Mouse (Mus musculus) embryonic facial prominence, embryonic 14.5 days (tissue): ENCODE measurements around the gene Fancl. TPM values are rescaled to one million over a fixed set of nuclear protein-coding genes. Genes with fewer than 3 reads are reported as not detected.
"Not testable (repeated sequence)": the region's sequence is repeated elsewhere in the genome, so short reads cannot be mapped to it uniquely, and the experiment has no call there.

Experiments used
- ATAC-seq: fragments of 200-750 bp; cut with Nextera tagmentation; 2 replicates; pipeline ENCODE4 v1.8.0; 2017; ENCODE audit warnings: low read depth, moderate number of reproducible peaks, moderate TSS enrichment
- DNase-seq: peaks from one replicate; pipeline ENCODE4 v3.0.0-alpha.2; 2015; ENCODE audit warnings: low spot score
- H3K27ac ChIP-seq: fragments of 300-500 bp; sonication (generic); replicated peaks from 2 replicates; pipeline ENCODE4 v1.5.1; 2014; ENCODE audit warnings: low read depth, mild to moderate bottlenecking, low read length, moderate library complexity
- H3K27me3 ChIP-seq: fragments of 300-500 bp; sonication (generic); replicated peaks from 2 replicates; pipeline ENCODE4 v1.6.1; 2014; ENCODE audit warnings: low read length; ENCODE audit not compliant: control insufficient read depth, insufficient read depth
- H3K36me3 ChIP-seq: fragments of 300-500 bp; sonication (generic); 2 replicates; pipeline ENCODE4 v1.6.1; 2014; ENCODE audit warnings: low read length, mixed read lengths; ENCODE audit not compliant: control insufficient read depth, insufficient read depth
- H3K4me1 ChIP-seq: fragments of 300-500 bp; sonication (generic); 2 replicates; pipeline ENCODE4 v1.6.1; 2014; ENCODE audit warnings: antibody characterized with exemption, low read length; ENCODE audit not compliant: control insufficient read depth, insufficient read depth
- H3K4me2 ChIP-seq: fragments of 300-500 bp; sonication (generic); 2 replicates; pipeline ENCODE4 v1.6.1; 2014; ENCODE audit warnings: low read depth, mild to moderate bottlenecking, low read length, moderate library complexity, mixed read lengths
- H3K4me3 ChIP-seq: fragments of 300-500 bp; sonication (generic); 2 replicates; pipeline ENCODE4 v1.5.1; 2014; ENCODE audit warnings: low read depth, mild to moderate bottlenecking, low read length
- H3K9ac ChIP-seq: fragments of 300-500 bp; sonication (generic); 2 replicates; pipeline ENCODE4 v1.6.1; 2014; ENCODE audit warnings: low read depth, mild to moderate bottlenecking, low read length, moderate library complexity, mixed read lengths
- H3K9me3 ChIP-seq: fragments of 300-500 bp; sonication (generic); 2 replicates; pipeline ENCODE4 v1.6.1; 2016; ENCODE audit warnings: low read length; ENCODE audit not compliant: control insufficient read depth
- WGBS: fragments of 180-500 bp; shearing (Covaris S2); extraction: QIAGEN DNeasy Blood & Tissue Kit; methylation state at CpG from one replicate; pipeline ENCODE4 v1.1.7; 2014; 5-methylcytosine and 5-hydroxymethylcytosine counted together
- polyA plus RNA-seq: library from polyadenylated mRNA; unstranded; fragments of >200 nt; fragmentation: Nextera tagmentation; extraction: Ambion mirVana; gene quantifications from 2 replicates; pipeline ENCODE4 v1.2.1, GENCODE M21; 2014

Gene Fancl
- polyA plus RNA-seq: 22.6 and 24.0 TPM in 2 replicates

DNA sequence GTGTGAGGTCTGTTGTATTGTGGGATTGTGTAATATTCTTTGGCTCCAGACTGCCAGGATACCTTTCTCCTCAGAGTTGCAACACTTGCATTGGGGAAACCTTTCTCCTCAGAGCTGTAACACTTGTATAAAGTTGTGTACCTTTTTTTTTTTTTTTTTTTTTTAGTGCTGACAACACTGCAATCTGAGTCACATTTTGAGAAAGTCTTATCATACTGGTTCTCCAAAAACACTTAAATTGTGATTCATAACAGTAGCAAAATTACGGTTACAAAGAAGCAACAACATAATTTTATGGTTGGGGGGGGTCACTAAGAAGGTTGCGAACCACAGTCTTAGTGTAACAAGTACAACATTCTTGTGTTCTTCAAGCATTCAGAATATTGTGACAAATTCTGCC, at the start of gene Fancl:
Fancl (plus strand) TSS at position 165 of the 400 bp plus-strand sequence.
- peak within 1 kb of the TSS; percentile 77 for H3K9ac ChIP-seq
- DNase-seq (no peak), ATAC-seq (no peak)
- peak within 1 kb of the TSS; percentile 59 for H3K4me3 ChIP-seq
- 95% methylated on average over 2 of the region's 2 CpGs for whole genome bisulfite sequencing
- peak within 1 kb of the TSS; percentile 86 for H3K27ac ChIP-seq
- H3K36me3 ChIP-seq: no peaks in the 10 kb centered on the region
- H3K4me2 ChIP-seq: peak within 1 kb of the TSS; percentile 72
- no peaks in the 10 kb centered on the region for H3K27me3 ChIP-seq
- H3K4me1 ChIP-seq: no peaks in the 10 kb centered on the region
- H3K9me3 ChIP-seq: no peaks in the 10 kb centered on the region

- Histone ChIP-seq H3K36me3 (no peaks in the 10 kb centered on the region), H3K9ac (no peak overlapping the region), H3K27me3 (no peaks in the 10 kb centered on the region), H3K4me1 (no peaks in the 10 kb centered on the region), H3K27ac (no peak overlapping the region), H3K4me3 (no peak overlapping the region), H3K9me3 (no peaks in the 10 kb centered on the region), H3K4me2 (no peak overlapping the region)
- 50% methylated on average over 3 of the region's 3 CpGs for WGBS
- ATAC-seq (no peak), DNase-seq (no peak)
Observed at GRCm38 (mm10) chr11:26336848-26337247, 49.1 kb upstream of the Fancl start.

GRCm38 (mm10) chr11:26370176-26370575, 15.8 kb upstream of the Fancl start:
- not testable (repeated sequence) for H3K9ac ChIP-seq, ATAC-seq, H3K4me1 ChIP-seq, H3K27me3 ChIP-seq, H3K4me3 ChIP-seq, H3K36me3 ChIP-seq, H3K9me3 ChIP-seq, H3K27ac ChIP-seq, H3K4me2 ChIP-seq, DNase-seq
- 88% methylated on average over 2 of the region's 2 CpGs for WGBS

GRCm38 (mm10) chr11:26371980-26372379, 14.0 kb upstream of the Fancl start:
- H3K36me3 ChIP-seq, DNase-seq, H3K27me3 ChIP-seq, H3K27ac ChIP-seq, H3K4me3 ChIP-seq, H3K9ac ChIP-seq, H3K9me3 ChIP-seq, H3K4me2 ChIP-seq, ATAC-seq, H3K4me1 ChIP-seq: not testable (repeated sequence)
- WGBS: 25% methylated on average over 1 of the region's 1 CpGs

DNA sequence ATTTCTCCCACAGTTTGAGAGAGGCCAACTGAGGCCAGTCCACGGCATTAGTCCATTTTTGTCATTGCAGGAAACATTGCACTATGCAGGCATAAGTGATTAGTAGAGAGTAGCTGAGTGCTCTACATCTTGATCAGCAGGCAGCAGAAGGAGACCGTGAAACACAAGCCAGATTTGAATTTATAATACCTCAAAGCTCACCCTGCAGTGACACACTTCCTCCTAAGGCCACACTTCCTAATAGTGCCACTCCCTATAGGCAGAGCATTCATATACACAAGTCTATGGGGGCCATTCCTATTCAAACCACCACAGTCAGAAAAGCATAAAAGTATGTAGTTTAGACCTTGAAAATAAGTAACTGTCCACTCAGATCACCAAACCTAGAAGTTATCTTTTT, 11.8 kb upstream of the Fancl start:
- Histone ChIP-seq H3K4me3 (no peak overlapping the region), H3K9me3 (no peaks in the 10 kb centered on the region)

GRCm38 (mm10) chr11:26378074-26378473, 7.9 kb upstream of the Fancl start:
- Histone ChIP-seq H3K9ac (no peak overlapping the region), H3K4me1 (no peaks in the 10 kb centered on the region), H3K4me2 (no peak overlapping the region), H3K4me3 (no peak overlapping the region), H3K27ac (no peak overlapping the region), H3K9me3 (no peaks in the 10 kb centered on the region), H3K36me3 (no peaks in the 10 kb centered on the region), H3K27me3 (no peaks in the 10 kb centered on the region)
- DNase-seq: no peak
- ATAC-seq: no peak
- 85% methylated on average over 2 of the region's 2 CpGs for WGBS

More for the DNA sequence above, 11.8 kb upstream of the Fancl start:
- Histone ChIP-seq H3K4me2 (no peak overlapping the region), H3K36me3 (no peaks in the 10 kb centered on the region), H3K4me1 (no peaks in the 10 kb centered on the region), H3K27ac (no peak overlapping the region), H3K27me3 (no peaks in the 10 kb centered on the region), H3K9ac (no peak overlapping the region)
- ATAC-seq (no peak), DNase-seq (no peak)
- 77% methylated on average over 2 of the region's 2 CpGs for WGBS

DNA sequence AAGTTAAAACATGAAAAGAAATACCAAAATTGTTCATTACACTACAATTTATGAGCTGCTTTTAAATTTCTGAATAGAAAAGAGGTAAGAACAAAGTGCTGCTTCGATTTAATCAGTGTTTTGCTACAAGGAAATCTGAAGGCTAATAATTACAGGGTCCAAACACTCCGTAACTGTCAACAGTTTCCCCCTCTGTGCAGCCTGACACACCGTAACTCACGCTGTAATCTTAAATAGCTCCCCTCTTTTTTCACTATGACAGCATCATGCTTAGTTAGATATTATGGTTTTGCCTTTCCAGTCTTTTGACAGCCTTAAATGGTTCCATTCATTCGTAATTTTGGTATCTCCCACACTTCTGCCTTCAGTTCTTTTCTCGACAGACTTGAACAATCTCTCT, 4.4 kb upstream of the Fancl start:
- ATAC-seq (no peak), DNase-seq (no peak)
- no peaks in the 10 kb centered on the region for H3K27me3 ChIP-seq
- H3K27ac ChIP-seq: no peak overlapping the region
- H3K4me1 ChIP-seq: no peaks in the 10 kb centered on the region
- H3K9me3 ChIP-seq: no peaks in the 10 kb centered on the region
- H3K9ac ChIP-seq: no peak overlapping the region
- no peak overlapping the region for H3K4me2 ChIP-seq
- H3K36me3 ChIP-seq: no peaks in the 10 kb centered on the region
- H3K4me3 ChIP-seq: no peak overlapping the region
- WGBS: 65% methylated on average over 6 of the region's 6 CpGs

- DNase-seq (no peak), ATAC-seq (peak; percentile 3)
- Histone ChIP-seq H3K4me1 (no peaks in the 10 kb centered on the region), H3K4me2 (peak overlapping the region; percentile 72), H3K9ac (peak overlapping the region; percentile 77), H3K9me3 (no peaks in the 10 kb centered on the region), H3K27ac (peak overlapping the region; percentile 86), H3K4me3 (peak overlapping the region; percentile 59), H3K27me3 (no peaks in the 10 kb centered on the region), H3K36me3 (no peaks in the 10 kb centered on the region)
- WGBS: 60% methylated on average over 2 of the region's 2 CpGs
Observed at GRCm38 (mm10) chr11:26386678-26387077, 743 bp downstream of the Fancl start.

DNA sequence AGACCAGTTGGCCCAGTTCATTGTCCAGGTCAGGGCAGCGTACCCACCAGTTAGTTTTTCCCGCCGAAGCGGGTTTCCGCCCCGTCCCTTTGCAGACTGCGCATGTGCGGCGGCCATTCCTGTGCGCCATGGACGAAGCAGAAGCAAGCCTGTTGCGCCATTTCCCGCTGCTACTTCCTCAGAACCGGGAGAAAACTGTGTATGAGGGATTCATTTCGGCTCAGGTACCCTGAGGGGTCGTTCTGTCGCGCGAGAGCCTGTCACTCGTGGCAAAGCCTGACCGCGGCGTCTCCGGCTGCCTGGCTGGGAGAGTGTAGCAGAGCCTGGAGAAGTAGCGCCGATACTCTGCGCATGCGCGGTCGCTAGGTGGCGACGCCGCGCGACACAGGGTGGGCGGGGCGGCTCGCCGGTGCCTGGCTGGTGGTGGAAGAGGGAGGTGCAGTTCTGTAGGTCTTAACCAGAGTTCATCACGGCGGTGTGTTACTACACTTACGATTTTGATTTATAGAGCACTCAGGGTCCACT, 1.2 kb downstream of the Fancl start:
- Histone ChIP-seq H3K9me3 (no peaks in the 10 kb centered on the region), H3K4me2 (peak overlapping the region; percentile 72), H3K9ac (peak overlapping the region; percentile 77), H3K36me3 (no peaks in the 10 kb centered on the region), H3K27ac (peak overlapping the region; percentile 86), H3K4me3 (peak overlapping the region; percentile 59), H3K27me3 (no peaks in the 10 kb centered on the region), H3K4me1 (no peaks in the 10 kb centered on the region)
- peak; percentile 94 for DNase-seq
- peak; percentile 100 for ATAC-seq
- WGBS: under 1% methylated on average over 42 of the region's 42 CpGs
